Mouse (Mus musculus): ENCODE measurements around the gene Aqp1. TPM values are rescaled to one million over a fixed set of nuclear protein-coding genes. Genes with fewer than 3 reads are reported as not detected.

The Aqp1 gene
- total and polyA plus RNA-seq, 3 experiments: not detected

GRCm38 (mm10) chr6:55320894-55321293 is 15.3 kb upstream of the Aqp1 start:
- no peak overlapping the region for H3K4me2 ChIP-seq (ENCODE audit: insufficient read depth, low read depth, poor library complexity, severe bottlenecking)
- no peaks in the 10 kb centered on the region for H3K4me1 ChIP-seq (ENCODE audit: control insufficient read depth in 1 of 2, insufficient read depth in 2 of 2)
- no peak overlapping the region for H3K9ac ChIP-seq (ENCODE audit: insufficient read depth, low read depth)
- H3K36me3 ChIP-seq (replicated peaks in 1 of 2; ENCODE audit: control insufficient read depth in 1 of 2, insufficient read depth in 1 of 2, low read length in 1 of 2): no peaks in the 10 kb centered on the region
- H3K4me3 ChIP-seq (replicated peaks in 1 of 3; ENCODE audit: low read depth in 2 of 3, low read length in 2 of 3, poor library complexity in 1 of 3): no peak overlapping the region
- H3K79me2 ChIP-seq (replicated peaks; ENCODE audit: control insufficient read depth, extremely low read depth, insufficient read depth, poor library complexity, severe bottlenecking): no peaks in the 10 kb centered on the region
- DNase-seq (ENCODE audit: extremely low read depth): no peak
- dilution Hi-C loops (cut with MboI; ENCODE audit: extremely low pct_ligation_motif_present, extremely low pct_unique_long_range_greater_than_20kb, low sequenced_read_pairs): no loop called here
- H3K27me3 ChIP-seq (replicated peaks): peaks cover 90% of the 10 kb centered on the region
- TF ChIP-seq NRF1 (IDR thresholded peaks at IDR 0.05; ENCODE audit: low read depth, low read length): no peak
- TF ChIP-seq ZKSCAN1 (IDR thresholded peaks at IDR 0.05; ENCODE audit: borderline replicate concordance, low read depth, low read length): no peak
- no peak for TF ChIP-seq MAFK (IDR thresholded peaks at IDR 0.05; ENCODE audit: insufficient replicate concordance, low read length)
- no peak for TF ChIP-seq PAX5 (IDR thresholded peaks at IDR 0.05; ENCODE audit: low read length)
- TF ChIP-seq RCOR1 (conservative IDR thresholded peaks at IDR 0.05; ENCODE audit: low read depth, low read length): no peak
- TF ChIP-seq SMC3 (IDR thresholded peaks at IDR 0.05; ENCODE audit: low read depth, low read length): no peak
- no peak for TF ChIP-seq TBP (conservative IDR thresholded peaks at IDR 0.05; ENCODE audit: low read depth, low read length)
- TF ChIP-seq TCF12 (IDR thresholded peaks at IDR 0.05; ENCODE audit: low read depth, low read length): no peak
- H3K9me3 ChIP-seq (replicated peaks; ENCODE audit: low read length): no peaks in the 10 kb centered on the region
- in situ Hi-C loops (cut with MboI; ENCODE audit: low pct_ligation_motif_present, low pct_unique_long_range_greater_than_20kb, low sequenced_read_pairs): no loop called here
- H3K27ac ChIP-seq (ENCODE audit: insufficient read depth, low read depth): no peak overlapping the region

- H3K9me3 ChIP-seq (replicated peaks; ENCODE audit: low read length): no peaks in the 10 kb centered on the region
- H3K36me3 ChIP-seq (replicated peaks in 1 of 2; ENCODE audit: control insufficient read depth in 1 of 2, insufficient read depth in 1 of 2, low read length in 1 of 2): no peaks in the 10 kb centered on the region
- H3K27ac ChIP-seq (ENCODE audit: insufficient read depth, low read depth): no peak overlapping the region
- in situ Hi-C loops (cut with MboI; ENCODE audit: low pct_ligation_motif_present, low pct_unique_long_range_greater_than_20kb, low sequenced_read_pairs) (no loop called here), dilution Hi-C loops (cut with MboI; ENCODE audit: extremely low pct_ligation_motif_present, extremely low pct_unique_long_range_greater_than_20kb, low sequenced_read_pairs) (no loop called here)
- no peaks in the 10 kb centered on the region for H3K79me2 ChIP-seq (replicated peaks; ENCODE audit: control insufficient read depth, extremely low read depth, insufficient read depth, poor library complexity, severe bottlenecking)
- no peak overlapping the region for H3K4me2 ChIP-seq (ENCODE audit: insufficient read depth, low read depth, poor library complexity, severe bottlenecking)
- no peaks in the 10 kb centered on the region for H3K4me1 ChIP-seq (ENCODE audit: control insufficient read depth in 1 of 2, insufficient read depth in 2 of 2)
- no peak overlapping the region for H3K9ac ChIP-seq (ENCODE audit: insufficient read depth, low read depth)
- DNase-seq (ENCODE audit: extremely low read depth): no peak
- H3K4me3 ChIP-seq (replicated peaks in 1 of 3; ENCODE audit: low read depth in 2 of 3, low read length in 2 of 3, poor library complexity in 1 of 3): no peak overlapping the region
- peaks cover 91% of the 10 kb centered on the region for H3K27me3 ChIP-seq (replicated peaks)
- no peak for TF ChIP-seq USF1 (IDR thresholded peaks at IDR 0.05; ENCODE audit: low read depth, low read length)
- no peak for TF ChIP-seq PAX5 (IDR thresholded peaks at IDR 0.05; ENCODE audit: low read length)
- no peak for TF ChIP-seq ZMIZ1 (IDR thresholded peaks at IDR 0.05; ENCODE audit: low read depth, low read length)
- TF ChIP-seq SIN3A (IDR thresholded peaks at IDR 0.05; ENCODE audit: low read length): no peak
- TF ChIP-seq HCFC1 (IDR thresholded peaks at IDR 0.05; ENCODE audit: low read depth, low read length): no peak
- TF ChIP-seq EP300 (IDR thresholded peaks at IDR 0.05; ENCODE audit: low read length): no peak
- no peak for TF ChIP-seq ETS1 (conservative IDR thresholded peaks at IDR 0.05; ENCODE audit: low read depth, low read length)
- no peak for TF ChIP-seq E2F4 (IDR thresholded peaks at IDR 0.05; ENCODE audit: insufficient replicate concordance, low read depth, low read length)
- no peak for TF ChIP-seq CTCF (conservative IDR thresholded peaks at IDR 0.05 in 1 of 2, IDR thresholded peaks at IDR 0.05 in 1 of 2; ENCODE audit: low read depth in 2 of 2, low read length in 2 of 2)
These were observed 14.7 kb upstream of the Aqp1 start for GRCm38 (mm10) chr6:55321518-55321917.

Data from CH12.LX (cell line).